Comparison of ENCODE assay signal across 13 mouse cellular contexts in the genomic region with DNA sequence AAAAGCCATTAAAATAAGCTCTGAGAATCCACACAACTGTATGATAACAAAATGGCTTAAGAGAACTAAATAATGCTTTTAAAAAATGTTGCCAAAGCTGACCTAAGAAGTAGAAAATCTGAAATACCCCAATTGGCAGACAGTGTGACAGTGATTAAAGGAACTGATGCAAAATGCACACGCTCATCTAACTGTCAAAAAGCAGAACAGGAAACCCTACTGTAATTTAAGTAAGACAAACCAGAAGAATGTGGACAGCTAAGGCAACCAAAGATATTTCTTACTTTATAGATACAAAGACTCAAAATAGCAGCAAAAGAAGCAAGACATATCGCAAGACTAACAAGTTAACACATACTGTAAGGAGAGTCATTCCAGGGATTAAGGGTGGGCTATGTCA.
"Had no signal": no experiment of that assay in that cellular context is flagged by ENCODE, and none has a peak within 500 bp of the region (broad histone marks: within the 10 kb centered on the region; RNA-seq: fewer than 3 reads in every experiment).

No protein-coding gene starts in this region.

- H3K27me3 ChIP-seq: kidney, embryonic 15.5 days; limb, embryonic 15.5 days; liver, embryonic 13.5 days; lung, embryonic 15.5 days; megakaryocyte, embryonic 14.5 days; midbrain, embryonic 15.5 days had no signal

- DNase-seq: kidney, adult 11 months; kidney, postnatal 25 days; layer of hippocampus, postnatal 36 days; liver, embryonic 13.5 days; liver, postnatal 0 days; right cerebral cortex, adult 18-20 months; thymus, postnatal 4 days had no signal

- H3K27ac ChIP-seq: kidney, embryonic 15.5 days; limb, embryonic 15.5 days; liver, embryonic 13.5 days; lung, embryonic 15.5 days; midbrain, embryonic 15.5 days had no signal

- H3K9ac ChIP-seq: kidney, embryonic 15.5 days; limb, embryonic 15.5 days; liver, embryonic 13.5 days; liver, postnatal 0 days; lung, embryonic 15.5 days; midbrain, embryonic 15.5 days had no signal

- H3K4me1 ChIP-seq: liver, embryonic 13.5 days; midbrain, embryonic 15.5 days had no signal

- ATAC-seq: liver, postnatal 0 days; midbrain, embryonic 15.5 days had no signal

- H3K4me3 ChIP-seq: kidney, embryonic 15.5 days; limb, embryonic 15.5 days; liver, embryonic 13.5 days; lung, embryonic 15.5 days; megakaryocyte, embryonic 14.5 days; midbrain, embryonic 15.5 days had no signal

- H3K36me3 ChIP-seq: limb, embryonic 15.5 days; lung, embryonic 15.5 days; midbrain, embryonic 15.5 days had no signal

- H3K9me3 ChIP-seq: kidney, embryonic 15.5 days; limb, embryonic 15.5 days; liver, embryonic 13.5 days; lung, embryonic 15.5 days; megakaryocyte, embryonic 14.5 days; midbrain, embryonic 15.5 days had no signal

- H3K4me2 ChIP-seq: kidney, embryonic 15.5 days; limb, embryonic 15.5 days; liver, embryonic 13.5 days; lung, embryonic 15.5 days; midbrain, embryonic 11.5 days; midbrain, embryonic 15.5 days had no signal
